Mouse (Mus musculus) thymus, postnatal 4 days (tissue): ENCODE measurements around the gene Asprv1.

Experiments used
- DNase-seq: peaks from one replicate; pipeline ENCODE4 v3.0.0; 2021

Asprv1 gene

DNA sequence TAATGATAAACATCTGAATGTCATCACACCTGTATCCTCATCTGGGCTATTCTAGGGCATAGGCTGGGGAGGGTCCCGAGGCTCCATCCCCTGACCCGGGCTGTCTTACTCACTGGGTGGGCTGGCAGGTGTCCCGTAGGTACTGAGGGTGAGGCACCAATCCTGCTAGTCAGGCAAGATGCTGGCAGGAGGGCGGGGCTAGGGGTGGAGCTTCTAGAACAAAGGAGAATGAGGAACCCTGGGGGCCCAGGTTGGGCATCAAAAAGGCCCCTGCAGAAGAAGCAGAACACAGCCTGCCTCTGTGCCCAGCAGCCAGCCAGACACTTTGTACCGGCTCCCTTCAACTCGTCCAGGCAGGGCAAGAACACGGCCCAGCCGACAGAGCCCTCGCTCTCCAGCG is at the start of gene Asprv1:
Gene Asprv1, plus strand, starts transcription at position 219 of the 400 bp plus-strand sequence.
- DNase-seq: peak; percentile 73

GRCm38 (mm10) chr6:86578396-86578795 is 49.6 kb upstream of the Asprv1 start:
- no peak for DNase-seq

- no peak for DNase-seq
These were observed 48.7 kb upstream of the Asprv1 start for GRCm38 (mm10) chr6:86579066-86579784.

- DNase-seq: no peak
These were observed 48.0 kb upstream of the Asprv1 start for GRCm38 (mm10) chr6:86579926-86580325.

DNA sequence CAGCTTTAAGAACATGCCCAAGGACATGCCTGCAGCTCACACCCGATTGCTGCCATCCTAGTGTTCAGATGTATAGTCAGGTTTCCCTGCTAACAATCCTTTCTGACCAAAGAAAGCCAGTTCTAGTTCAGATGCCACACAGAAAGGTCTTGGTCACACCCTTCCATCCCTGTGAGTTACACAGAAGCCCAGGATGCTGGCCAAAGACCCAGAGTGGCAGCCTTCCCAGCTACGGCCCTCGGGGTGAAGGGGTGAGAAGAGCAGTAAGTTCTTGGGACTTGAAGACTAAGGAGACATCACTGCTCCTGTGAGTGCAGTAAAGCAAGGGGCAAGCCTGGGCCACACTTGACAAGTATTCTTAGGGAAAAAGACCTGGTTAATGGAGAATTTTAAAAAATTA is 44.8 kb upstream of the Asprv1 start:
- DNase-seq: no peak

GRCm38 (mm10) chr6:86583601-86584215 is 44.3 kb upstream of the Asprv1 start:
- no peak for DNase-seq

DNA sequence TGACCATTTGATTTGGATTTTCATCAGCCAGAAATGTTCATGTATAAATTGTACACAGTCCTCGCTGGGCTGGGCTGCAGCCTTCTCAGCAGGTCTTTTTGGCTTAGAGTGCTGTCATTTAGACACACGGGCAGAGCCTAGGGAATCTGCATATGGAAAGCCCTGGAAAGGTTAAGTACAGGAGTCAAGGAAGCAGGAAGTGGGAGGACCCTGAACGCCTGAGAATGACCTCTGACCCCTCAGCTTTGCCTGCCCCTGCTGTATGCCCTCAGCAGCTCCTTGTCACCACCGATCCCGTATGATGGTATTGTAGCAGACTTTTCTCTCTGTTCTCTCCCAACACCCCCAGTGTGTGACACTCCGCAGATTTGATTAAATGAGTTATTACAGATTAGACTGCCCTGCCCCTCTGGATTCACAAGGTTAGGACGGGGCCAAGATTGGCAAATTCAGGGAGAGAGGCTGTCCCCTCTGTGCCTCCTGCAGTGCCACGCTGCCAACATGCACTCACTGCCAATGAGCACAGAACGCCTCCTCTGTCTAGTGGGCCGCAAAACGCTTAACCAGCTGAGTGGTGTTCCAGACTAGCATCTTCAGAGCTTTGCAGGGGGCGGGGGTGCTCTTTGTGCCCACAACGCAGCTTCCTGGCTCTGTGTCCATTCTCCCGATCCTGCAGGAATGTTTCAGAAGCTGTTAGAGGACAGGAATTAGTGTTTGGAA is 43.5 kb upstream of the Asprv1 start:
- peak; percentile 49 for DNase-seq

DNA sequence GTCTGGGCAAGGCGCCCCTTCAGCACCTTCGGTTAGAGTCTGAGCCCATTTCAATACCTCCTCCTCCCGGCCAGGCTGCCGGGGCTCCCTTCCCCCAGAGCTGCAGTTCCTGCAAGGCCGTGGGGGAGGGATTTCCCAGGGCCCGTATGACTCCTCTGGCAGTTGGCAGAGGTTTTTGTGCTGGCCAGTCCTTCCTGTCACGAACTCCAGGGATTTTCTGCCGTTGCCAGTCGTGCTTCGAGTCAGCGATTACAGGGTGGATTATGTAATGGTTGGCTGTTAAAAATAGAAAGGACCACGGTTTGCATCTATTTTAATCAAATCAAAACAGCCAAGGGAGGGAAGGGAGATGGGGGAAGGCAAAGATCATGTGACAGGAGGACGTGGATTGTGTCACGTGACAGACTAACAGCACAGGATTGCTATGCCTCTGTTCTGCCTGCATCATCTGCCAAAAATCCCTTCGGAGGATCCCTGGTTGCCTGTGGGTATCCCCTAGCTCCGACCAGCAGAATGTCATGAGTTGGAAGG is 42.8 kb upstream of the Asprv1 start:
- DNase-seq: peak; percentile 67

GRCm38 (mm10) chr6:86586070-86586469 is 41.9 kb upstream of the Asprv1 start:
- DNase-seq: no peak

DNA sequence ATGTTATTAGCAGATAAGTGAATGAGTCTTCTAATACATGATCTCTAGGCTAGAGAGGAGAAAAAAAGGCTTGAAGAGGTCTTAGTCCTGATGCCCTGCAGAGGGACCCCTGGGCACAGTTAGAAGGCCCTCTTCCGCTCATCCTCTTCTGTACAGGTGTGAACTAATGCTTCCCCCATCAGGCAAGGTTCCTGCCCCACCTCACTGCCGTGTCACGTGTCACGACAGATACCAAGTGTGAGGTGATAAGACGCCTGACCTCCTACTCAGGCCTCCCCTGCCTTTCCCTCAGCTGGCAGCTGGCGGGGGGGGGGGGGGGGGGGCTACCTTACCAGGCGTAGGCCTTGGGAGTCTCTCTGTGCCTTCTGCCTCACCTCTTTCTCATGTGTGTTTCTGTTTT is 39.5 kb upstream of the Asprv1 start:
- no peak for DNase-seq

GRCm38 (mm10) chr6:86593146-86593897 is 34.6 kb upstream of the Asprv1 start:
- peak; percentile 43 for DNase-seq

- DNase-seq: no peak
These were observed 33.3 kb upstream of the Asprv1 start for GRCm38 (mm10) chr6:86594636-86595035.

- no peak for DNase-seq
These were observed 32.0 kb upstream of the Asprv1 start for GRCm38 (mm10) chr6:86595865-86596440.

DNA sequence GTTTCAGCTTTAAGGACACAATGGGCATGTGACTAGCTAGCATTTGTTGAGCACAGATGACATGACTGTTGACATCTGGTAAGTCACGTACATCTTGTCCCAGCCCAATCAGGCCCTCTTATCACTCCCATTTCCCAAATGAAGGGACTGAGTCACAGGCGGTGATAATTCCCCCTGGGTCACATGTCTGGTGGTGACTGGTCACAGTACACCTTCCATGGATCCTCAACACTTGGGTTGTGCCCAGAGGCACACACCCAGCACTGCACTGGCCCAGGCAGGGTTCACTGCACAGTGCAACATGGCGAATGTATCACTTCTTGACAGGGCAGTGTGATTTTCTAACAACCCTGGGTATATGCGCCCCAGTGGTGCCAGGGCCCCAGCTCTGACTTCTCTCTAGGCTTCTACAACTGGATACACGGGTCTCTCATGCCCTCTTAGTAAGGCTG is 29.2 kb upstream of the Asprv1 start:
- no peak for DNase-seq

- DNase-seq: peak; percentile 90
These were observed 28.8 kb upstream of the Asprv1 start for GRCm38 (mm10) chr6:86599197-86599596.

DNA sequence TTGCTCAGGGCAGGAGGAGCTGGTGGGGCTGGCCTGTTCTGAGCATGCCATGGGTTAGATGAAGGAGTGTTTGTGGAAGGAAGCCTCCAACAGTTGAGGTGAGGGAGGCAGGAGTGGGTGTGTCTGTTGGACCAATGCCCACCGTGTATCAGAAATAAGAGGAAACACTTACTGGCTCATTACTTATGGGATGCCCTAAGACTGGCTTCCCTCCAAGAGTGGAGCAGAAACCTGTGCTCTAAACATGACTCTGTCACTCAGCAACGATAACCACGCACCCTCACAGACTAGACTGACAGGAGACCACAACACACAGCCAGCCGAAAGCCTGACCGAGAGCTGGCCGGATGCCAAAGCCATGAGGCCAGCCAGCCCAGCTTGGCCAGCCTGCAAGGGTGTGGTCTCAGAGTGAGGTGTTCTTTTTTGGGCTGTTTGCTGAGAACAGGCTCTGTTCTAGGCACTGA is 28.0 kb upstream of the Asprv1 start:
- DNase-seq: no peak

- DNase-seq: peak; percentile 71
These were observed 22.7 kb upstream of the Asprv1 start for GRCm38 (mm10) chr6:86605260-86605659.

DNA sequence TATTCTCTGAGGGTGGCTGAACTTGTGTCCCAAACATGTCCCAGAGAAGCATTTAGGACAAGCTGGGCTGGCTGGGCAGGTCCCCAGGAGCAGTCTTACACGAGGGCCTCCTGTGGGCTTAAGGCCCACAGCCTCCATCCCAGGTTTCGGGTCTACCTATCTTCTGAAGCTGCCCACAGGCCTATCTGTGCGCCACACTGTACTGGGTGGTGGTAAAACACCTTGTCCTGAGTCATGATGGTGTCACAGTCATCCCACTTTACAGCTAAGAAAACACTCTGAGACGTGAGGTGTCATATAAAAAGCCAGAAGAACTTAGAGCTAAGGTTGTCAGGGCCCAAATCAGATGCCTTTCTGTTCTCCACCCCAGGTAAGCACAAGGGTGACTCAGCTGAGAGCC is 21.7 kb upstream of the Asprv1 start:
- DNase-seq: no peak

DNA sequence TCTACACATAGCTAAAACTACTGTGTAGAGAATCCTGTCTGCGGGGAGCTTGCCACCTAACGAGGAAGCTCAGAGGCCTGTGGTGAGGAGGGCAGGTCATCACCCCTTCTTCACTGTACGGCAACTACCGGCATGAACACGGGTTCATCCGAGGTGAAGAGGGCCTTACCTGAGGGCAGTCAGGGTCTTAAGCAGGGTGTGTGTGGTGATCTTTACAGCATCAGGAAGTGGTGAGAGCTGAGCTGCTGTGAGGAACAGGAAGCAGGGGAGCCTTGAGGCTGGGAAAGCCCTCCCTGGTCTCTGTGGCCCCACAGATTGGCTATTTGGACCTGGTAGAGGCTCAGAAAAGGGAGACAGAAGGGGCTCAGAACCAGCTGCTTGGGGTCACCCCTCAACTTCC is 20.5 kb upstream of the Asprv1 start:
- DNase-seq: peak; percentile 65

DNA sequence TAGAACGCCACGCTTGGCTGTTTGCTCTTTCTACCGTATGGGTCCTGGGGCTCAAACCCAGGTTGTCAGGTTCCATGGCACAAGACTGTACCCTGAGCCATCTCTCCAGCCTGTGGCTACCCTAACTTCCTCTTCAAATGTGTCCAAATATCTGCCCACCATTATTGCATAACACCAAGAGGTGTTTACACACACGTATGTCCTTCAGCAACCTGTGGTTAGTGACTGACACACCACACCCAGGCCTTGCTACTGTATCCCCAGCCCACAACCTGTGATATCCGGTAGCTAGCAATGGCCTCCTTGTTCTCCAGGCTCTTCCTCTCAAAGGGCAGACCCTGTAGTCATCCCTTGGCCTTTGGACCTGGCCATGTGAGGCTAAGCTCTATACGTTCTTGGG is 18.7 kb upstream of the Asprv1 start:
- DNase-seq: no peak

GRCm38 (mm10) chr6:86610714-86611113 is 17.2 kb upstream of the Asprv1 start:
- no peak for DNase-seq

DNA sequence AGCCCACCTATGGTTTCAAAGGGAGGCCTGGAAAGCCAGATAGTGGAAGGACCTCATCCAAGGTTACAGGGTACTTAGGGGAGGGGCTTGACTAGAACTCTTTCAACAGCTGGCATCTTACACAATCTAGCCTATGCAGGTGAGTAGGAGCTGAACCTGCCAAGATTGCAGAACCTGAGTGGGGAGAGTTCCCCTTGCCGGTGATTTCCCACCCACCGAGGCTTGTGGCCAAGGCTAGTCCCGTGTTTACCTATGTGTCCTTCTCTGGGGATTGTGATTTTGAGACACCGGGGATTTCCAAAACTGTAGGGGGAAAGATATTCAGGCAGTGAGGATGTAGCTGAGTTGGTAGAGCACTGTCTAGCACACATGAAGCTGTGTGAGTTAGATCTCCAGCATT is 12.7 kb upstream of the Asprv1 start:
- DNase-seq: no peak
